Mouse (Mus musculus) granulocyte monocyte progenitor cell, adult 5-6 weeks (primary cell): ENCODE results near the gene Ankrd27. TPM values are rescaled to one million over a fixed set of nuclear protein-coding genes. Genes with fewer than 3 reads are reported as not detected.

Source experiments
- ATAC-seq: replicated peaks from 2 replicates; pipeline ENCODE4 v1.8.0; 2016; ENCODE audit warnings: mild to moderate bottlenecking, moderate TSS enrichment, inconsistent platforms; ENCODE audit not compliant: poor library complexity, severe bottlenecking
- total RNA-seq, 2 experiments: library from RNA; stranded (forward) in 1 of 2; stranded (reverse) in 1 of 2; fragments of 200-712, 200-1000 nt in 1 of 2; fragments of >200 nt in 1 of 2; fragmentation: Nextera tagmentation in 1 of 2; gene quantifications; 2 replicates each; pipeline ENCODE4 v1.2.3; 2014 to 2017

Ankrd27 gene
- total RNA-seq, 2 experiments from 2014 or later, result 40.4 to 49.7 TPM

GRCm38 (mm10) chr7:35582719-35583118 lies 3.3 kb upstream of the Ankrd27 start:
- no peak for ATAC-seq

- no peak for ATAC-seq
Measured at GRCm38 (mm10) chr7:35583476-35584025, 2.5 kb upstream of the Ankrd27 start.

GRCm38 (mm10) chr7:35584068-35584785 lies 1.8 kb upstream of the Ankrd27 start:
- no peak; the same call in 1 of the 2 replicates for ATAC-seq

- ATAC-seq, result peak; percentile 3; the same call in 1 of the 2 replicates
Measured at GRCm38 (mm10) chr7:35584786-35585190, 1.3 kb upstream of the Ankrd27 start.

- ATAC-seq, result peak; percentile 23
Measured at GRCm38 (mm10) chr7:35585191-35586054, 621 bp upstream of the Ankrd27 start, which contains the start of gene Rgs9bp. Rgs9bp (minus strand) TSS chr7:35585582.

GRCm38 (mm10) chr7:35586906-35587445 lies 932 bp downstream of the Ankrd27 start:
- no peak for ATAC-seq

- no peak for ATAC-seq
Measured at GRCm38 (mm10) chr7:35587728-35588127, 1.7 kb downstream of the Ankrd27 start.

- peak; percentile 5; the same call in 1 of the 2 replicates for ATAC-seq
Measured at GRCm38 (mm10) chr7:35588680-35589428, 2.8 kb downstream of the Ankrd27 start.

GRCm38 (mm10) chr7:35589485-35589884 lies 3.4 kb downstream of the Ankrd27 start:
- ATAC-seq, result no peak

GRCm38 (mm10) chr7:35590731-35591191 lies 4.7 kb downstream of the Ankrd27 start:
- ATAC-seq, result no peak

- ATAC-seq, result no peak
Measured at GRCm38 (mm10) chr7:35594311-35594710, 8.3 kb downstream of the Ankrd27 start.

GRCm38 (mm10) chr7:35599492-35599891 lies 13.4 kb downstream of the Ankrd27 start:
- ATAC-seq, result no peak

- ATAC-seq, result no peak
Measured at GRCm38 (mm10) chr7:35600031-35600430, 14.0 kb downstream of the Ankrd27 start.

GRCm38 (mm10) chr7:35601106-35601505 lies 15.1 kb downstream of the Ankrd27 start:
- ATAC-seq, result peak; percentile 40

GRCm38 (mm10) chr7:35602766-35603165 lies 16.7 kb downstream of the Ankrd27 start:
- ATAC-seq, result no peak

- ATAC-seq, result peak; percentile 84
Measured at GRCm38 (mm10) chr7:35606816-35607215, 20.8 kb downstream of the Ankrd27 start.

- peak; percentile 87 for ATAC-seq
Measured at GRCm38 (mm10) chr7:35609245-35609644, 23.2 kb downstream of the Ankrd27 start.

GRCm38 (mm10) chr7:35617513-35617912 lies 31.5 kb downstream of the Ankrd27 start:
- ATAC-seq, result no peak

- no peak for ATAC-seq
Measured at GRCm38 (mm10) chr7:35622626-35623025, 36.6 kb downstream of the Ankrd27 start.

GRCm38 (mm10) chr7:35626038-35626437 lies 40.0 kb downstream of the Ankrd27 start:
- ATAC-seq, result no peak
